Mouse (Mus musculus) frontal cortex, postnatal 36 days (tissue): ENCODE measurements at regions not wholly inside any gene's neighbourhood (a gene's known extent, or its start where the extent isn't known, plus 50 kb on each side); places are given as distances from the start of the nearest gene placed in this dataset.
A peak's percentile ranks its signal among the peaks of the same experiment; 100 is the strongest.

Source experiments
- DNase-seq, 2 experiments: peaks; one replicate each; pipeline ENCODE4 v3.0.0; 2022; ENCODE audit warnings: low spot score in 2 of 2

DNA sequence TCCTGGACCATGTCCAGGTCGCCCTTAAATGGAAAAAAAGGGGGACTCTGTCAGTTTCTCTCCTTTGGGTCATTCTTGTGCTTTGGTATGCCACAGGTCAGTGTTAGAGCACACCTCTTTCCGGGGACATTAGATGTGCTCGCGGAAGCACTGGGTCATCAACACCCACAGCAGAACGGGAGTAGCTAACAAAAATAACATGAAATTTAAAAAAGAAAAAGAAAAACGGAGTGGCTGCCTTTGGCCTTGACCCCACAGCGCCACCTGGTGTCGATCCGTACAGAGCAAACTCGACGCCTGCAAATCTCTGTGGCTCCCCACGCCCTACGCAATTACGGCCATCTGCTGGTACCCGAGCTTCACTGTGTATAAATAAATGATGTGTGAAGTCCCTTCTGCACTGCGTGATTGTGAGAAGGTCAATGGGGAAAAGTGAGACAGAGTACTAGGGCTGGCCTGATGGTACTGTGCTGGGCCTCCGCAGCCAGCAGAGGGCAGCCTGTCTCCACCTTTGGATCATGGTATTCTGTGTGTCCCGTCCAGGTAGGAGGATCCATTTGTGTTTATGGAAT is 99.0 kb upstream of the Slc7a12 start:
- DNase-seq, result peak; percentile 59

DNA sequence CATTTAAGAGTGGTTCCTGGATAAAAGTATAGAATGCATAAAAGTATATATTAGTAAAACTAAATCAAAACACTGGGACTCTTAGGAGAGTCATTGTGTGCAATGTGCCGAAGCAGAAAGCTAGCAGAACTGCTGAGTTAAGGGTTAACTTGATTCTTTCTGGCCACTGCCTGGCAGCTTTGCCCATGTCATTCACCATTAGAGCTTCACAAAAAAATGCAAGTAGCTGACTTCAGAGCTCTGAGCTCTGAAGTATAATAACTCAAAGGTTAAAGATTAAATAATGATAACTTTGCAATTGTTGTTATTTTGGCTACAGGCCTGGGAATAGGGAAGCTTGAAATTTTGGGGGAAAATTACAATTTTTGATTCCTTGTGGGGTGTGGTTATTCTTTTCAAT is 89.8 kb upstream of the Slc7a12 start:
- no peak for DNase-seq

DNA sequence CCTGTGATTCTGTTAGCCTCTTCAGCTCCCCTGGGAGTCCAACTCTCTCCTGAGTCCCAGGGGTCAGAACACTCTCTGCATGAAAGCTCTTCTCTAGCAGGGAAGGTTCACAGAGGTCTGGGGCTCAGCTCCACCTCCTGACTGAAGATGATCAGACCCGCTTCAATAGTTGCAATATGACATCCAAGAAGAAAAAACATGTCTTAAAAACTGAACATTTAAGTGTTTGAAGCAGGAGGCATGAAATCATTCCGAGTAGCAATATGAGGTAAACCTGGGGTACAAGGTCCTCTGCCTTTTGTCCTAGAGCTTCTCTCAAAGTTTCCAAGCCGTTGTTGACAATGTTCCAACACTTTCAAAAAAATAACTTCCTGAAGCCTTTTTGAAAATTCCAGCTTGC is 81.8 kb upstream of the Slc7a12 start:
- DNase-seq, result no peak

GRCm38 (mm10) chr3:14408435-14409125 is 71.9 kb upstream of the Slc7a12 start:
- no peak for DNase-seq
